Mouse (Mus musculus): ENCODE measurements at regions not wholly inside any gene's neighbourhood (a gene's known extent, or its start where the extent isn't known, plus 50 kb on each side); places are given as distances from the start of the nearest gene placed in this dataset.
"Not testable (repeated sequence)": the region's sequence is repeated elsewhere in the genome, so short reads cannot be mapped to it uniquely, and the experiment has no call there.

DNA sequence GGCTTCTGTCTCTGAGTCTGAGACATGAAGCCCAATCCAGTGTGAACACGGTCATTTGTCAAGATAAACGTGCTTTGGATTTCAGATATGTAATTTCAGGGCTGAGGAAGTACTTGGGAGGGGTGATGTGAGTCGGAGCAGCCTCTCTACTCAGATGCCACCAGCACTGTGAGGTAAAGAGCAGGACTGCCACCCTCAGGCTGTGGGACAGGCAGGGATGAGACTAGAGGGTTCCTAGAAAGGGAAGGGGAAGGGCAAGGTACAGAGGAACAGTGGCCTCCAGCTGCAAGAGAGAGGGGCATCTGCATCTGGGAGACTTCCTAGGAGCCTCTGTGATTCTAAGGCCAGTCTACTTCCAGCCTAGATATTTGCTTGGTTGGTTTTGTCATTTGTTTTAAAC lies 78.7 kb upstream of the Csrp2 start:
- no peak for DNase-seq (ENCODE audit: low read depth, low spot score)

DNA sequence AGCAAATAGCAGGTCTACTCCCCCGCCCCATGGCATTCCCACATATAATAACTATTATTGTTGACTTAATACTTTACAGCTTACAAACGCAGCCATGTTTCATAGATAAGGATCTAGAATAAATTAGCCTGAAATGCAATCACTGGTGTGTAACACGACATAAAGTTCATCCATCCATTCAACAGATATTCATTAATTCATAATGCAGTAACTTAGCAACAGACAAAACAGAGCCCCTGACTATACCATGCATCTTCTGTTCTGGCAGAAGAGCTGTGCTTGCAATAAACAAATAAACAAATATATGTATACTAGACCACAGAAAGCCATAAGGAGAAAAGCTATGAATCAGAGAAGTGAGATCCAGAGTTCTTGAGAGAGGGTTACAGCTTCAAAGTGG lies 77.9 kb upstream of the Csrp2 start:
- DNase-seq (ENCODE audit: low read depth, low spot score), result no peak

DNA sequence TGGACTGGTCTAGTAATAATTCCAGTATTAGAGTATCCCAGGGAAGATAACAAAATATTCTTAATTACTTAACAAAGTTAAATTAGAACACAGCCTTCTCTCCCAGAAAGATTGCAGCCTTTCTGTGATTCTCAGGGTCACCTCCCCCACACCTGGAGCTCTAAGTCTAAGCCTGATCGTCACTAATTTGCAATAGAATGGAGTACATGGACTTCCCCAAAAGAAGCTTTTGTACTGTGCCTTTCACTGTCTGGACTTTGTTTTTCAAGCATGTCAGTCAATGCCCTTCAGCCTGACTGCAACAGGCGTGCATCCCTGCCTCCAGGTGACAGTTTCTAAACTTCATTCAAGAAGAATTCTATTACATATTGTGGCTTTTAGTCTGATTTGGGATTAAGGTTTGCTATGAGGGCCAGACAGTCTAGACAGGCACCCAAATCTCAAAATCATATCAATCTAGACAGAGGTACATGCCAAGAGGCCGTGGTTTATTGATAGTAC lies 64.9 kb upstream of the Csrp2 start:
- not testable (repeated sequence) for DNase-seq (ENCODE audit: low read depth, low spot score)

- DNase-seq (ENCODE audit: low read depth, low spot score), result not testable (repeated sequence)
Measured at GRCm38 (mm10) chr10:110855645-110856383, 63.8 kb upstream of the Csrp2 start.

- peak; percentile 2 for DNase-seq (ENCODE audit: low read depth, low spot score)
Measured at GRCm38 (mm10) chr10:110857320-110858097, 62.1 kb upstream of the Csrp2 start.

GRCm38 (mm10) chr10:110858098-110858360 lies 61.6 kb upstream of the Csrp2 start:
- DNase-seq (ENCODE audit: low read depth, low spot score), result no peak

- DNase-seq (ENCODE audit: low read depth, low spot score), result no peak
Measured at GRCm38 (mm10) chr10:110858407-110858920, 61.1 kb upstream of the Csrp2 start.

- DNase-seq (ENCODE audit: low read depth, low spot score), result no peak
Measured at GRCm38 (mm10) chr10:110859307-110859706, 60.3 kb upstream of the Csrp2 start.
